Mouse (Mus musculus): ENCODE results near the gene Tmem14c.

GRCm38 (mm10) chr13:41018236-41018635 is 2.1 kb downstream of the Tmem14c start:
- TF ChIP-seq CTCF (IDR thresholded peaks at IDR 0.05; ENCODE audit: extremely low read depth, insufficient read depth, low read length): no peak
- TF ChIP-seq POLR2A (IDR thresholded peaks at IDR 0.05; ENCODE audit: extremely low read depth, insufficient read depth, low read length): no peak

All from cortical plate, adult 2 months (tissue).